Mouse (Mus musculus) left cerebral cortex, adult 9 months (tissue): ENCODE measurements around the gene Olfr996.
"Not testable (repeated sequence)": the region's sequence is repeated elsewhere in the genome, so short reads cannot be mapped to it uniquely, and the experiment has no call there.

Source experiments
- DNase-seq, 2 experiments: peaks; one replicate each; pipeline ENCODE4 v3.0.0; 2022; ENCODE audit warnings: low spot score in 2 of 2

Olfr996 gene

GRCm38 (mm10) chr2:85578915-85579314 lies at the start of gene Olfr996:
Gene Olfr996 (plus strand): TSS chr2:85579215.
- DNase-seq, result no peak

GRCm38 (mm10) chr2:85532082-85532778 lies 46.8 kb upstream of the Olfr996 start:
- no peak for DNase-seq

DNA sequence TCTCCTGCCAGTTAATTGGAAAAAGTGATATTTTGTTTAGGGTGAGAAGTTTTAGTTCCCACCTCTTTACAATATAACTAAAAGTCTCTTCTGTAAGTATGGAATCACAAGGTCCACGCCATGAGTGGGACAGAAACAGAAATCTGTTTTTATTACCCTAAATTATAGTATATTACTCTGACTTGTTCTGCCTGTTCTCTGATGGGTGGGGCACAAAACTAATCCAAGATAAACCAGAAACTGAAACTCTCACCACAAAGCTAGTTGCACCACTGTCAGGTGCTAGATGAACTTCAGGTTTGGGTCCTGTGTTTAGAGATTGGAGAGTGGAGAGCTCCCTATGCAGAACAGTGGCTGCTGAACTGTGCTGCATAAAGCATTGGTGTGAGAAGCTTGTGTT lies 45.1 kb upstream of the Olfr996 start:
- DNase-seq, result no peak

DNA sequence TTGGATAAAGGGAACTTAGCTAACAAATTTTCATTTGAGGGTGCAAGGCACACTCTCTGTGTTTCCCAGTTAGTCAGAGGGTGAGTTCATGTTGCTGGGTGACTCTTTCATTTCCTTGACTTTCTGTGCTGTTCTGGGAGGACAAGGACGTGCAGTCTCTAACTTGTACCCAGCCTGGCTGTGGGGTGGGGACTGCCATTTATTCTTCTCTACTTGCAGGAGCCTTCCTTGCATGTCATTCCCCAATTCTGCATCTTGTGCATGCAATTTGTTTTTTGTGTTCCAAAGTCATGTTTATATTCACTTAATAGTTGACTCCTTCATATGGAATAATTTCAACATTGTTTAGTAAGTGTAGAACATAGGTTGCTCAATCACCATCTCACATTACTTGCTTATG lies 24.2 kb upstream of the Olfr996 start:
- DNase-seq, result no peak

DNA sequence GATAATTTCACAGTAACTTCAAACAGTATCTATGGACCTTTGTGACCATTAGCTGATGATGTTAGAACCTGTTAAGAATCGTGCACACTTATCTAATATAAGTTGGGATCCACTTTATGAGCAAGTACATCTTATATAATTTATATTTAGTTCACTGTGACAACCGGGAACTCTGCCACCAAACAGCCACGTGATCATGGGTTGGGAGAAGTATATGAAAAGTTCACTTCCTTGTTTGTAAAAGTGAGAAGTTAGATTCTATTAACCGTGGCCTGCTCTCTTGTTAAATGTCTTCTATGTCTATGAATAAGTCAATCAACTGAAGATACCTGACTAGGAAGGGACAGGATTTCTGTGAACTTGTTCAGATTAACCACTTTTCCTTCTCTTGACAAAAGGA lies 18.8 kb upstream of the Olfr996 start:
- DNase-seq, result no peak

DNA sequence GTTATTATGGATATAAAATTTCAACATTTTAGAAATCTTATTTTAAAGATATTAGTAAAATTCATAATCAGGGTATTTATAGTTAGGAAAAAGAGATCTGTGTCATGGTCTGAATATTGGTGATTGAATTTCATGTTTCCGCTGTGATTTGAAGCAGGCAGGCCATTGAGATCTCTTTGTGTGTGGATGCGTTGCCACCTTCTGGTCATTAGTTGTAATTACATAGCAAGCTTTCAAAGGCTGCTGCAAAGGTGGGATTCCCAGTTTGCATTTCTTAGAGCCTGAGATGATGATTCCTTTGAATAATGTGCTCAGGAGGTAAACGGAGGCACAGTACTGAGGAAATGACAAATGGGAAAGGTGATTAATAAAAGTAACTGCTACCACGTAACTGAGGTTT lies 17.8 kb upstream of the Olfr996 start:
- DNase-seq, result peak; percentile 4 to 51

- DNase-seq, result not testable (repeated sequence)
Observed at GRCm38 (mm10) chr2:85588648-85589047, 9.6 kb downstream of the Olfr996 start, which contains the start of gene Olfr998. Gene Olfr998 (plus strand): TSS chr2:85588948.

DNA sequence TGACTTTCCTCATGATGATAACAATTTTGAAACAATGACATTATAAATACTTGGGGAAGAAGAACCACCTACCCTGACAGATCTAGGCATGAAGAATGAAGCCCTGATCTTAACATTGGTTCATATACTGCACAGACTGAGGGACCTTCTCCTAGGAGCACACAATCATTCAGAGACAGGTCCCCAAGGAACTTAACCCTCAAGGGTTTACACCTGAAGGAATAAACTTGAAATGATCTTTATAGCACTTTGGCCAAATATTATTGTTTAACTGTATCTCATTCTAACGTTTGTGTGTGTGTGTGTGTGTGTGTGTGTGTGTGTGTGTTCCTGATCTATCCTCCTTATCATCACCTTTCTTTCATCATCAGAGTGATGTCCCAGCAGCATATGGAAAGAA lies 32.8 kb downstream of the Olfr996 start, which contains the start of gene Olfr1000:
Olfr1000 (minus strand) TSS at position 101 of the 400 bp plus-strand sequence.
- no peak for DNase-seq
